Mouse (Mus musculus): ENCODE results near the gene Tmem129.

GRCm38 (mm10) chr5:33652783-33653173, 5.4 kb downstream of the Tmem129 start:
- no peak for TF ChIP-seq CTCF (IDR thresholded peaks at IDR 0.05; ENCODE audit: borderline replicate concordance, extremely low read depth, insufficient read depth, insufficient read length)
- no peak for TF ChIP-seq POLR2A (IDR thresholded peaks at IDR 0.05; ENCODE audit: borderline replicate concordance, extremely low read depth, insufficient read depth, insufficient read length, poor library complexity, severe bottlenecking)
